Mouse (Mus musculus) E14TG2a.4 (cell line): ENCODE data around the gene Hist1h4f.

Experiments used
- H3K27me3 ChIP-seq: 2 replicates; pipeline ENCODE4 v1.6.1; 2014; ENCODE audit warnings: low read length, control low read depth; ENCODE audit not compliant: insufficient read depth
- H3K36me3 ChIP-seq: 2 replicates; pipeline ENCODE4 v1.6.1; 2014; ENCODE audit warnings: low read length, control low read depth; ENCODE audit not compliant: insufficient read depth
- H3K4me1 ChIP-seq: replicated peaks from 2 replicates; pipeline ENCODE4 v1.6.1; 2014; ENCODE audit warnings: low read depth, low read length, control low read depth
- H3K4me3 ChIP-seq: replicated peaks from 2 replicates; pipeline ENCODE4 v1.5.1; 2014; ENCODE audit warnings: mild to moderate bottlenecking, low read length
- H3K9me3 ChIP-seq: 2 replicates; pipeline ENCODE4 v1.6.1; 2014; ENCODE audit warnings: low read length, control low read depth
- CTCF ChIP-seq: conservative IDR thresholded peaks from 2 replicates; pipeline ENCODE4 v1.5.1; 2014; ENCODE audit warnings: low read length
- NANOG ChIP-seq: IDR thresholded peaks from 2 replicates; pipeline ENCODE4 v1.6.1; 2014; ENCODE audit warnings: borderline replicate concordance, low read length, mixed read lengths
- POU5F1 ChIP-seq: IDR thresholded peaks from 2 replicates; pipeline ENCODE4 v1.6.1; 2014; ENCODE audit warnings: low read length, borderline replicate concordance

Hist1h4f gene

DNA sequence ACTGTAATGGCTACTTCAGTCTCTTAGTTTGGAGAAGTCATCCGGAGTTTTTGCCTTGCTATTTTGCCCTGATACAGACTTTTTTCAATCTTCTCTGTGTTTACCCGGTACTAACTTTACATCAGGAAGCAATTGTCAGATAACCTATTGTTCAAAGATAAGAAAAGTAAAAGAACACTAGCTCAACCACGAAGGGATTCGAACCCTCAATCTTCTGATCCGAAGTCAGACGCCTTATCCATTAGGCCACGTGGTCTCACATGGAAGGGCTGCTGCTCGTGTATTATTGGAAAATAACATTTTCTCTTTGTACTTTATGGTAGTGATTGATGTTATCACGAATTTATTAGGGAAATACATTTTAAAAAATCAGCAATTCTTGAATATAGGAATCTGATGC is 47.7 kb downstream of the Hist1h4f start:
- peak overlapping the region; percentile 51 for H3K4me3 ChIP-seq
- no peaks in the 10 kb centered on the region for H3K9me3 ChIP-seq
- TF ChIP-seq CTCF: no peak
- TF ChIP-seq NANOG: no peak
- TF ChIP-seq POU5F1: no peak
- H3K27me3 ChIP-seq: no peaks in the 10 kb centered on the region
- peaks cover 69% of the 10 kb centered on the region for H3K4me1 ChIP-seq
- no peaks in the 10 kb centered on the region for H3K36me3 ChIP-seq

DNA sequence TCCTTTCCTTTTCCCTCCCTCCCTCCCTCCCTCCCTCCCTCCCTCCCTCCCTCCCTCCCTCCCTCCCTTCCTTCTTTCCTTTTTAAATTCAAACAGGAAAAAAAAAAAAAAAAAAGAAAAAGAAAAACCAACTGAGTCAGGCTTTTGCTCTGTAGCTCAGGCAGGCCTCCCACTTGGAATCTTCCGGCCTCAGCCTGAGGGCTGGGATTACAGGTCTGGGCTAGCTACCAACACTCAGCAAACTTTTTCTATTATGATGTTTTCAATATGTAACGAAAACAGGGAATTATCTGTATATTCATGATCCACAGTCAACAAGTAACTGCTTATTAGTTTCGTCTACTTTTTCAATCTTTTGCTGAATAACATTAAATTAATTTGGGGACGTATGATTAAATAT is 48.5 kb downstream of the Hist1h4f start:
- H3K36me3 ChIP-seq: no peaks in the 10 kb centered on the region
- H3K4me3 ChIP-seq: peak overlapping the region; percentile 51; the same call in 1 of the 2 replicates
- no peaks in the 10 kb centered on the region for H3K9me3 ChIP-seq
- TF ChIP-seq NANOG (no peak), CTCF (no peak), POU5F1 (no peak)
- H3K27me3 ChIP-seq: no peaks in the 10 kb centered on the region
- H3K4me1 ChIP-seq: peaks cover 67% of the 10 kb centered on the region

DNA sequence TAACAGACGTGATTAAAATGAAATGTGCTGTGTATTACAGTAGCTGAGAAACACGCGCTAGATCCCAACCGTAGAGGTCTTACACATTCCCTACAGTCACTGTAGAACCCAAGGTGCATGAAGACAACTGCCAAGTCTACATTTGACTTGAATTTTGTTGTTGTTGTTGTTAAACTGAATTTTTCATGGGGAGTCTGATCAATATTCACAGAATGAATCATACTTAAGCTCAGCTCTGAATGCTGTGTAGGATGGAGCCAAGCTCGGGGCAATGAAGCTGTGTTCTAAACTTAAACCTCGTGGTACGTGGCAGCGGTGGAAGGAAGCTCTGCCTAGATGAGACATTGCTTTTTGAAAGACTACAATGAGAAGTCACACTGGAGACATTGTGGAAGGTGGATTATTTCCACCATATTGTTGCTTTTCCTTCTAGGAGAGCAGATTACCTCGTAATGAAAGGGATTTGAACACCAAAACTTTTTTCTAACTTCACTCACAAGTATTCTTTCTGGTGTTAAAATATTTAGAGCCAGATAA is 49.3 kb downstream of the Hist1h4f start:
- Histone ChIP-seq H3K4me1 (peaks cover 65% of the 10 kb centered on the region), H3K4me3 (peak overlapping the region; percentile 76), H3K36me3 (no peaks in the 10 kb centered on the region), H3K27me3 (no peaks in the 10 kb centered on the region), H3K9me3 (no peaks in the 10 kb centered on the region)
- TF ChIP-seq POU5F1 (no peak), NANOG (no peak), CTCF (no peak)

DNA sequence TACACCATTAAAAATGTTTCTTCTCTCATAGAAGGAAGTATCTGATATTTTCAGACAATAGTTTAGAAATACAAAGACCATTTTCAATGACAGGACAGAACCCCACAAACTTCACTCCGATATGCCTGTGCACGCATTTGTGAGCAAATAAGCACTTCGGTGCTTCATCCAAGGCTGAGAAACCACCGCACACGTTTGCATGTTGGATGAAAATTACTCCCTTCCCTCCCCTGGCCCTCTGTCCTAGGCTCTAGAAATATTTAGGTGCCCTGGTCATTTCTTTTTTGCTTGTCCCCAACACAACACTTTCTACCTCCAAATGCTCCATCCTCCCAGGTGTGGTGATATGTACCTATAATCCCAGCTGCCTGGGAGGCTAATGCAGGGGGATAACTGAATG is 49.9 kb downstream of the Hist1h4f start:
- Histone ChIP-seq H3K36me3 (no peaks in the 10 kb centered on the region), H3K4me3 (peak overlapping the region; percentile 76), H3K4me1 (peaks cover 67% of the 10 kb centered on the region), H3K27me3 (no peaks in the 10 kb centered on the region), H3K9me3 (no peaks in the 10 kb centered on the region)
- no peak for TF ChIP-seq NANOG
- no peak for TF ChIP-seq POU5F1
- no peak for TF ChIP-seq CTCF
